Mouse (Mus musculus): ENCODE measurements around the gene Camkmt.

Camkmt gene

GRCm38 (mm10) chr17:85291601-85292000 is 201.2 kb downstream of the Camkmt start:
- no peak for DNase-seq (ENCODE audit: low spot score in 2 of 2)

DNA sequence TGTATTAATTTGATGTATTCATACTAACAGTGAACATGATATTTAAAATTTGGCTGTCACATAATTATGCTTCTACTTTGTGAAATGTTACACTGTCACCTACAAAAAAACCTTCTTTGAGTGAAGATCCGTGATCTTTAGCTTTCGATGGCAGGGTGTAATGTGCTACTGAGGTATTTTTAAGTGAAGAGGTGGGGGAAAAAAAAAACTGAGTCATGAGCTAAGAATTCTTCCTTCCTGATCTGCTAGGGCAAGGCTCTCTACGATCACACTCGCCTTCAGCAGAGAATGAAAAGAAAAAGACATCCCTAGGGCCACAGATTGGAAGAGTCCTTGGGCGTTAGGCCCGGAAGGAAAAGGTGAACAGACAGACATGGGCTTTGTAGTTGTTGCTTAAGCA is 201.9 kb downstream of the Camkmt start:
- no peak for DNase-seq (ENCODE audit: low spot score in 2 of 2)

DNA sequence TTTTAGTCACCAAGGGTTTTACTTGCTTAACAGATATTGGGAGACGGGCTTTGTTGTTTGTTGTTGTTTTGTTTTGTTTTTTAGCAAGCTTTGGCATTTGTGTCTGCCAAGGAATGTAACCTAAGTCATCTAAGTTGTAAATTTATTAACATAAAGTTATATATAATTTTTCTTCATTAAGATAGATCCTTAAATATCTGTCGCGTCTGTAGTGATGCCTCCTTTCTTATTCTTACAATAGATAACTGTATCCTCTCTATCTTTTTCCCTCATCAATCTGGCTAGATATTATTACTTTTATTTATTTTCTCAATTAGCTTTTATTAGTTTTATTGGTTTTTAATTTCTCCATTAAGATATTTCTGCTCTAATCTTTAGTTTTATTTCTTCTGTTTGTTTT is 213.3 kb downstream of the Camkmt start:
- no peak for DNase-seq (ENCODE audit: low spot score in 2 of 2)

DNA sequence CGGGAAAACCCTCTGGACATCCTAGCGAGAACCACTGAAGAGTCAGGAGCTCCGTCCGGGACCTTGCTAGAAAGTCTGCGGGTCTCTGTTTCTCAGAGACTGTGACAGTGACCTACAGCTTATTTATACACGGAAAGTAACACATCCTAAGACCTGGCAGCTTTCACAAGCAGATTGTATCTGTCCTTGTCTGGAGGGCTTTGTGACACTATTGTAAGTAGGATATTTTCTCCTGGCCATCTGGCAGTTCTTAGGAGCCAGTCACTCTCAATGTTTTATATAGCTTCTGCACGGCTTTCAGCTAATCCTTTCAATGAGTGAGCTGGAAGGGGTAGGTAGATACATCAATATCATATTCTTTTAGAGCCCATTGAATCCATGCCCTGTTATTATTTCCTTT is 218.2 kb downstream of the Camkmt start:
- no peak for DNase-seq (ENCODE audit: low spot score in 2 of 2)

DNA sequence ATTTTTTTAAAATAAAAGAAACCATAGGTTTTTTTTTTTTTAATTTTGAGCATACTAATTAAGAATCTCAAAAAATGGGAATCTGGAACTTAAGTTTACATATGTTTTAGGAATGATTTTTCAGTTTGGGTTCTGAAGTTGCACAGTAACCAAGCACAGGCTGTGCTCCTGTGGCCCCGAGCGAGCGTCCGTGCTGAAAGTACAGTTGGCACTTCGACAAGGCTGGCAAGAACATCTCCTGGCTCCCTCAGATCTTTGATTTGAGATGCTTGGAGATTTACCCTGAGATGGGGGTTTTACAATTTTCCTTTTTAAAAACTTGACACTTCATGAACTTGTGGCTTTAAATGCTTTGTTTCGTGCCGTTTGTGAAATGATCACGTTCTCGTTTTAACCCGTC is 218.7 kb downstream of the Camkmt start:
- DNase-seq (ENCODE audit: low spot score in 2 of 2) = no peak

- DNase-seq (ENCODE audit: low spot score in 2 of 2) = peak; percentile 30 to 46
These were observed 221.0 kb downstream of the Camkmt start for GRCm38 (mm10) chr17:85311348-85311747.

GRCm38 (mm10) chr17:85318401-85318800 is 228.0 kb downstream of the Camkmt start:
- DNase-seq (ENCODE audit: low spot score in 2 of 2) = no peak

- DNase-seq (ENCODE audit: low spot score in 2 of 2) = no peak
These were observed 229.5 kb downstream of the Camkmt start for GRCm38 (mm10) chr17:85319779-85320300.

GRCm38 (mm10) chr17:85328901-85329300 is 238.5 kb downstream of the Camkmt start:
- no peak for DNase-seq (ENCODE audit: low spot score in 2 of 2)

GRCm38 (mm10) chr17:85335464-85335863 is 245.1 kb downstream of the Camkmt start:
- DNase-seq (ENCODE audit: low spot score in 2 of 2) = no peak

GRCm38 (mm10) chr17:85337666-85338065 is 247.3 kb downstream of the Camkmt start:
- no peak for DNase-seq (ENCODE audit: low spot score in 2 of 2)

- DNase-seq (ENCODE audit: low spot score in 2 of 2) = no peak
These were observed 250.9 kb downstream of the Camkmt start for GRCm38 (mm10) chr17:85341134-85341700.

GRCm38 (mm10) chr17:85342471-85342870 is 252.1 kb downstream of the Camkmt start:
- DNase-seq (ENCODE audit: low spot score in 2 of 2) = no peak

- DNase-seq (ENCODE audit: low spot score in 2 of 2) = no peak
These were observed 253.1 kb downstream of the Camkmt start for GRCm38 (mm10) chr17:85343435-85343834.

DNA sequence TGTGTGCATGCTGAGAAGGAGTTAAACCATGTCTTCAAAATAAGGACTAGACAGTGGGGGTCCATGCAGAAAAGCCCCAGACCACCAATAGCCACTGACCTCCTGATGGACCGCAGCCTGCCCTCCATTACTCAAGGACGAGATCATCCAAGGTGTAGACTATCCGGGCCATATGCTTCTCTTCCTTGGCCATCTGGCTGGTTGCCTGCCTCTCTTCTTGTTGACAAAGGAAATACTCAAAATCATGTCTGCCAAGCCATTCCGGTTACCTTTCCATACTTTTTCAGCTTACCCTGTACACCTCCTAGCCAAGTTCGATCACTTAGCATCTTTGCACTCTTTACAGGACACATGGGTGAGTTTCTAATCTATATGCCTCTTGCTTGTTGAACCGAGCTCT is 256.3 kb downstream of the Camkmt start:
- no peak for DNase-seq (ENCODE audit: low spot score in 2 of 2)

DNA sequence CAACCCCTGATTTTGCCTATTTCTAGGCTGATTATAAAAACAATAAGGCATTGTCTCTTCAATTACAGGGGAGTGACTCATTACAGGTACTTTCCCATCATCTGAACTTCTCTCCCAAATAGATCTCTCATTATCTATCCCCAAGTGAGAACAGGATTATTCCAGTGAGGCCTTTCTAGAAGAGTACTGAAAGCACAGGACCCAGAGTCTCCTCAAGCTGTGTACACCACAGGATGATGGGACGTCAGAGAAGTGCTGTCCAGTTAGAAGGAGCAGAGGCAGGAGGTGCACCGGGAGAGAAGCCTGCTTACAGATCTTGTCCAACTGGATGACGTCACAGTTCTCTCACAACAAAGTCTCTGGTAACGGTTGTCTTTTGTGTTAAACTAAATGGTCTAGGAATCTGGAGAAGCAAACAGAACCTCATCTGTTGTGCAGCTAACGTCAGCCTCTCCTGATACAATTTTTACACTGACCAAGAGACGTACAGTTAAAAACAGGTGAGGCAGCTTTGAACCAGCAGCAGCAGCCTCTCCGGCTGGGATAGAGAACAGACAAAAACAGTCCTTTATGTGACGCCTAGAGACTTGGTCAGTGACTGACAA is 259.1 kb downstream of the Camkmt start:
- no peak for DNase-seq (ENCODE audit: low spot score in 2 of 2)

GRCm38 (mm10) chr17:85351301-85351700 is 260.9 kb downstream of the Camkmt start:
- DNase-seq (ENCODE audit: low spot score in 2 of 2) = no peak

DNA sequence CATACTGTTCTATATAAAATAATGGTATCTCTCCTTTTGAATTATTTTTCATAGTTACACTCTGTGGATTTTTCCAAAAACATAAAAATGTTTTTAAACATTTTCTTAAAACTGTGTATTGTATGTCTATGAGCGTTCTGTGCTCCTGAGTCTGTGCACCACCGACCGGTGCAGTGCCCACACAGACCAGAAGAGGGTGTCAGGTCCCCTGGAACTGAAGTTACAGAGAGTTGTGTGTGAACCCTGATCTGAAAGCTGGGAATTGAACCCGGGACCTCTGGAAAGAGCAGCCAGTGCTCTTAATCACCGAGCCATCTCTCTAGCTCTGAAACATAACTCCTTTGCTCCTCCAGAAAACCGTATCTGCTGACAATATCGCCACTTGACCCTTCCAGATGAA is 262.4 kb downstream of the Camkmt start:
- DNase-seq (ENCODE audit: low spot score in 2 of 2) = no peak

GRCm38 (mm10) chr17:85353191-85353590 is 262.8 kb downstream of the Camkmt start:
- DNase-seq (ENCODE audit: low spot score in 2 of 2) = no peak

DNA sequence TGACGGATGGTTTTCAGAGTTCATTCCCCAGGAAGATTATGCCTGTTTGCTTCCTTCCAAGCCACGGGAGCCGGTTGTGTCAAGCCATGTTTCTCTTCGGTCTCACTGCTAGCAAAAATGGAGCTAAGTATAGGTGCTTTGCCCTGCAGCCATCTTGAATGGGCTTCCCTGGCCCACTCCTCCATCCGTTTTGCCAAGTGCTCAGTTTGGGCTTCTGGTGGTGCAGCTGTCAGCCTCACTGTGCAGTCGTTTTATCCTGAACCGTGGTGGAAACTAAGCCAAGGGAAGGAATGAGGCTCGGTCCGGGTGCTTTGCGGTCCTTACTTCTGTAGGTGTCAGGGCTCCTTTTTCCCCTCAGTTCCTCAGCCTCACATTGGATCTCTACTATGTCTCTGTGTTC is 263.3 kb downstream of the Camkmt start:
- DNase-seq (ENCODE audit: low spot score in 2 of 2) = no peak

DNA sequence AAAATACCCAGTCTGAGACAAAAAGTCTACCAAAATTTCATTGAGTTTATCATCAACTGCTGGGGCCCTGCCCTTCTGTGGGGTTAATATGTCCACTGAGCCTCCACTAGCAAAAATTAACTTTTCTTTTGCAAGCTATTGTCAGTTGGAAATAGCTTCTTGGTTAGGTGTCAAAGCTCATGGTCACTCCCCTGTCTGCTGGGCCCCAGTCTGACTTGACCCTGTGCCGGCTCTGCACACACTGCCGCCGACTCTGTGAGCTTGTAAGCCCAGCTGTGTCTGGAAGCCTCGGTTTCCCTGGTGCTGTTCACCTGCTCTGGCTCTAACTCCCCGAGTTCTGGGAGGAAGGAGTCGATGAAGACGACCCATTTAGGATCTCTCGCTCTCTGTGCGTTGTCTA is 265.0 kb downstream of the Camkmt start:
- no peak for DNase-seq (ENCODE audit: low spot score in 2 of 2)

DNA sequence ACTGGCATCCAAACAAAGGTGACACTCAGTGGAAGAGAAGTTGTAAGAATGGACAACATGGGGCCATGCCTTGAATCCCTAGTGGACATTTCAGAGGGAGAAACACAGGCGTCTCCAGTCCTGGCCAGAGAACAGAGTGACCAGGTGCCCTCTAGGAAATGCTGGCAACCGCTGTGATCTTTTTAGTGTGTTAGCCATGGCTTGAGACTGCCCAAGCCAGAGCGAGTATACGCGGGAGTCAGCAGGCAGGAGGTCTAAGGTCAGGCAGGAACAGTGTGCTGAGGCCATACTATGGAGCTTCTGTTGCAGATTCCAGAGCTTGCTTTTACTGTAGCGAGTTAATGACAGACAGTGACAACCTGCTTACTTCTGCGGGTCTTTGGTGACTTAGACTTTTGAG is 270.7 kb downstream of the Camkmt start:
- DNase-seq (ENCODE audit: low spot score in 2 of 2) = no peak

DNA sequence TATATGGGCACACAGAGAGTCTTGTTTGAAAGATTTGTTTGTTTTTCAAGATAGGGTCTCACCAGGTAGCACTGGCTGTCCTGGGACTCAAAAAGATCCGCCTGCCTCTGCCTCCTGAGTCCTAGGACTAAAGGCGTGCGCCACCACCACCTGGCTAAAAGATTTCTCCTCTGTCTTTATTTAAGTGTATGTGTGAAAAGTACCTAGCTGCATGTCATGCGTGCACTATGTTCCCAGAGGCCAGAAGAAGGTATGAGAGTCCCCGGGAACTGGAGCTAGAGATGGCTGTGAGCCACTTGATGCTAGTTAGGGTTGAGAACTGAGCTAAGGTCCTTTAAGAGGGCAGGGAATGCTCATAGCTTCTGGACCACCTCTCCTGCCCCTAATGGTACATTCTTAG is 277.0 kb downstream of the Camkmt start:
- DNase-seq (ENCODE audit: low spot score in 2 of 2) = no peak

- no peak for DNase-seq (ENCODE audit: low spot score in 2 of 2)
These were observed 278.4 kb downstream of the Camkmt start for GRCm38 (mm10) chr17:85368776-85369175.
